Mouse (Mus musculus) urinary bladder, adult 18-20 months (tissue): ENCODE results near the gene Higd2a.

ENCODE experiments used
- DNase-seq, 2 experiments: peaks; one replicate each; pipeline ENCODE4 v3.0.0; 2022; ENCODE audit warnings: low spot score in 2 of 2, mixed read lengths in 2 of 2

The Higd2a gene

DNA sequence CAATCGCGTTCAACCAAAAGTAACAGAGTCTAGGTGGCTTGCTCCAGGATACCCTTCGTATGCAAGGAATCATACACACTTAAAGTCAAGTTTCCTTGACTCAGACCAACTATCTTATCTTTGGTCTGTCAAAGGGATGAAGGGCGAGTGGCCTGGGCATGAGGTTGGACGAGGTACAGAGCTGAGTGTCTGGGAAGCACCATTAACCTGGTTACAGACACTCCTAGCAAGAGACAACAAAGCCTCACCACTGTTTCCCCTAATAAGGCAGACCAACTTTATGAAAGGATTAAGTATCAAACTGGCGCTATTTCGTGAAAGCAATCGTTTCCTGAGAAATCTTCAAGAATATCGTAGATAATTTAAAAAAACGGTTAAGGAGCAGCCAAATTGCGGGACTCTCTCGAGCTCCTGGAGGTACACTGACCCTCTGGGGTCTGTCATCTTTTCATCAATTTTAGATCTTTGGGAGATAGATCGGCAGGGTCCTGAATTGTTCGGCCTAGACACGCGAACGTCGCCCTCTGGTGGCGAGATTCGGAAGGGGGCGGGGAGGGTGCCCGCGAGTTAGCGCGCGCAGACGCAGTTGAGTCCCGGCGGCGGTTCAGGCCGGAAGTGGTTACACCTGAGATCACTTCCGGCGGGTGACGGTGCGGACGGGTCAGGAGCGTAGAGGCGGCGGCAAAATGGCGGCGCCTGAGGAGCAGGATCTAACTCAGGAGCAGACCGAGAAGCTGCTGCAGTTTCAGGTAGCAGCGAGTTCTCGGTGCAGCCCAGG lies 31.3 kb downstream of the Higd2a start, which contains the start of gene Faf2:
Gene Faf2 (plus strand): TSS at position 630 of the 778 bp plus-strand sequence.
- peak; percentile 93 to 99 for DNase-seq

DNA sequence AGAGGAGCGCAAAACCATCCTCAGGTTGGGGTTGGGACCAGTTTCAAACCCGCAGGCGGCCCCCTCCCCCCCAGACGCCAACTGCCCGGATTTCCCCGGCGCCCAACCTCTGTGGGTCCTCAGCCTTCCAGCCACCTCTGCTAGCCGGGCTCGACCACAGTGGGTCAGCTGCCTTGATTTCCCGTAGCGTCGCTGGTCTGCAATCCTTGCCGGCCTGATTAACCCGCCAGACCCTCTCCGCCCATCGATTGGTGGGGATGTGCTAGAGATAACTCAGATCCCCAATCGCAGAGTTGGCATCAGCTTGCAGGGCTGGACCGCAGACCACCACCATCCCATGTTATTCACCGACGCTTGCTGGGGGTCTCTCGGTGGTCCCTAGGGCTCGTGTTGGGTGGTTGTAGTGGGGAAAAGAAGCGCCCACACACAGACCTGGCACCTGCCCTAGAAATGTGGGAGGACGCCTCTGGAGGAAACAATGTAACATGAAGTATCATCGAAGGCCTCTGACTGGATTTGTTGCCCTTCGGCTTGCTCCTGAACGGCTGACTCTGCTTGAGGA lies 32.0 kb downstream of the Higd2a start:
- no peak for DNase-seq

DNA sequence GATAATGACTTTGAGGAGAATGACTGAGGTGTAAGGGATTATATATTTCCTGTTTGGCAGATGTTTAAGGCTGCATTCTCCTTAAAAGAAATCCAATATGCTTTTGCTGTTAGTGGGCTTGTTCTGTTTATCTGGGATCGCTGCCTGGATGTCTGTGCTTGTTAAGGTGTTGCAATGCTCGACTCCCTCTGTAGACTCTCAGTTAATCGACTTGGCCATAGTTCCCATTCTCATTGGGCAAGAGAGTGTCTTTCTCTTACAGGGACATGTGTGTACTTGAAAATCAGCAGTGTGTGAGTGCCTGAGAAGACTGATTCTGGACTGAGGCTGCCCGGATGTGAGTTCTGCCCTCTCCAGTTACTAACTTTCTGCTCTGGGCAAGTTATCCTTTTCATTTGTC lies 39.1 kb downstream of the Higd2a start:
- peak in 1 of 2 experiments; percentile 25 for DNase-seq

DNA sequence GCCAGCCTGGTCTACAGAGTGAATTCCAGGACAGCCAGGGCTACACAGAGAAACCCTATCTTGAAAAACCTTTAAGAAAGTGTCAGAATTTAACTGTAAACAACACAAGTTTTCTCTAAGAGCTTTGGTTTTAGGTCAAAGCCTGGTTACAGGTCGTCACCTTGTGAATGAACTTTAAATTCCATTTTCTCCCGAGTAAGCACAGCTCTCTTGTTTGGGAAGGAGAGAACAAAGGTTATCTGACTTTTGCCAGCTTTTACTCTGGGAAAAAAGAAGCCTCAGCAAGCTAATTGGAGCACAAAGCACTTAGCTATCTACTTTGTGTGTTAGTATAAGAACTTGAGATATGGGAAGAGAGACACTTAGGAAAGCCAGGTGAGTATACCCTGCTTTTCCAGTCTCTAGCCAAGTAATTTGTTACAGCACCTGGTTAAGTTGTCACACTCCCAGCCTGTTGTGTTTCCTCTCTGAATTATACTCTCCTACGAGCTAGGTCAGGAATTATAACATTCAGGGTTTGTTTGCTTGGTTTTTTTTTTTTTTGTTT lies 42.8 kb downstream of the Higd2a start:
- no peak for DNase-seq

DNA sequence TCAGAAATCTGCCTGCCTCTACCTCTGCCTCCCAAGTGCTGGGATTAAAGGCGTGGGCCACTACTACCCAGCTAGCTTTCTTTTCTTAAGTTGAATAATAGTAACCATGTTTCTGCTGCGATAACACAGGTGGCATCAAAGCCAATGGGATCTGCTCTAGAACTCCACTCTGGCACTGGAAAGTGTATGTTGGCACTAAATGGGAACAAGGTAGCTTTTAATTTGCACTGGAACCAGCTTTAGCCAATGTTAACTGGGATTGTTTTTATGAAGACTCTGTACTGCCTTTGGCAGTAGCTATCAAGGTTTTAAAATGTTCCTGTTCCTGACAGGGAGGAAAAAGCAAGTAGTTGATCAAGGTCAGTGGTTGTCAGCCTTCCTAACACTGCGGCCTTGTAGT lies 45.0 kb downstream of the Higd2a start:
- DNase-seq = no peak
